Mouse (Mus musculus) thymus, adult 2 months (tissue): ENCODE data around the gene Shc2.

Experiments
- CTCF ChIP-seq: fragments of 200-500 bp; IDR thresholded peaks from 2 replicates; pipeline ENCODE4 v1.5.1; 2012; ENCODE audit warnings: mild to moderate bottlenecking, control low read depth, low read length, moderate library complexity, borderline replicate concordance; ENCODE audit not compliant: control insufficient read depth, poor library complexity, insufficient read depth; ENCODE audit errors: extremely low read depth
- POLR2A ChIP-seq: fragments of 200-500 bp; IDR thresholded peaks from 2 replicates; pipeline ENCODE4 v1.6.1; 2012; ENCODE audit warnings: mild to moderate bottlenecking, low read length, control low read depth, moderate library complexity; ENCODE audit not compliant: control insufficient read depth, poor library complexity, insufficient read depth; ENCODE audit errors: extremely low read depth

- TF ChIP-seq CTCF (no peak), POLR2A (no peak)
Observed at GRCm38 (mm10) chr10:79628377-79628776, 9.3 kb downstream of the Shc2 start.
